Mouse (Mus musculus) CH12.LX (cell line): ENCODE results near the gene Mast3. TPM values are rescaled to one million over a fixed set of nuclear protein-coding genes. Genes with fewer than 3 reads are reported as not detected.

ENCODE experiments used
- DNase-seq: peaks from one replicate; pipeline ENCODE4 v3.0.0-alpha.2; 2013; ENCODE audit errors: extremely low read depth
- H3K27ac ChIP-seq: 2 replicates; pipeline ENCODE4 v1.5.1; 2012; ENCODE audit warnings: low read depth, mild to moderate bottlenecking, control low read depth, moderate library complexity; ENCODE audit not compliant: insufficient read depth
- H3K27me3 ChIP-seq: replicated peaks from 2 replicates; pipeline ENCODE3; 2012; ENCODE audit warnings: inconsistent platforms
- H3K36me3 ChIP-seq, 2 experiments: replicated peaks in 1 of 2; 2 replicates each; pipeline versions ENCODE3 to v1.6.1; 2012; ENCODE audit warnings: inconsistent platforms in 1 of 2, low read length in 1 of 2, mild to moderate bottlenecking in 1 of 2, mixed read lengths in 1 of 2, moderate library complexity in 1 of 2; ENCODE audit not compliant: control insufficient read depth in 1 of 2, insufficient read depth in 1 of 2
- H3K4me1 ChIP-seq, 2 experiments: 2 replicates each; pipeline ENCODE4 v1.6.1; 2012; ENCODE audit warnings: inconsistent platforms in 1 of 2, moderate library complexity in 1 of 2; ENCODE audit not compliant: insufficient read depth in 2 of 2, control insufficient read depth in 1 of 2
- H3K4me2 ChIP-seq: 2 replicates; pipeline ENCODE4 v1.6.1; 2012; ENCODE audit warnings: low read depth, mild to moderate bottlenecking, control low read depth; ENCODE audit not compliant: poor library complexity, insufficient read depth, severe bottlenecking
- H3K4me3 ChIP-seq, 3 experiments: fragments of 150-350 bp in 1 of 3; sonication (generic) in 1 of 3; replicated peaks in 1 of 3; 2 replicates each; pipeline versions ENCODE3 to v1.5.1; 2011 to 2012; ENCODE audit warnings: low read depth in 2 of 3, low read length in 2 of 3, mild to moderate bottlenecking in 2 of 3, moderate library complexity in 2 of 3, control low read depth in 1 of 3, improper control_type of control experiment in 1 of 3, inconsistent platforms in 1 of 3, mixed read lengths in 1 of 3; ENCODE audit not compliant: poor library complexity in 1 of 3
- H3K79me2 ChIP-seq: replicated peaks from 2 replicates; pipeline ENCODE4 v1.6.1; 2012; ENCODE audit warnings: mild to moderate bottlenecking, moderate library complexity; ENCODE audit not compliant: control insufficient read depth, poor library complexity, insufficient read depth, severe bottlenecking; ENCODE audit errors: extremely low read depth
- H3K9ac ChIP-seq: 2 replicates; pipeline ENCODE4 v1.6.1; 2012; ENCODE audit warnings: low read depth, mild to moderate bottlenecking, control low read depth, moderate library complexity; ENCODE audit not compliant: insufficient read depth
- H3K9me3 ChIP-seq: replicated peaks from 2 replicates; pipeline ENCODE3; 2012; ENCODE audit warnings: low read length, inconsistent platforms, mixed read lengths
- CHD1 ChIP-seq: IDR thresholded peaks from 2 replicates; pipeline ENCODE4 v1.6.1; 2012; ENCODE audit warnings: low read depth, low read length, improper control_type of control experiment, inconsistent platforms
- CHD2 ChIP-seq: IDR thresholded peaks from 2 replicates; pipeline ENCODE4 v1.6.1; 2011; ENCODE audit warnings: low read length, improper control_type of control experiment
- E2F4 ChIP-seq: IDR thresholded peaks from 2 replicates; pipeline ENCODE4 v1.6.1; 2011; ENCODE audit warnings: low read depth, low read length, improper control_type of control experiment; ENCODE audit not compliant: insufficient replicate concordance
- ELF1 ChIP-seq: IDR thresholded peaks from 2 replicates; pipeline ENCODE4 v1.6.1; 2014; ENCODE audit warnings: low read depth, mild to moderate bottlenecking, inconsistent platforms, low read length, improper control_type of control experiment
- EP300 ChIP-seq: IDR thresholded peaks from 2 replicates; pipeline ENCODE4 v1.6.1; 2011; ENCODE audit warnings: low read length, improper control_type of control experiment
- GABPA ChIP-seq: IDR thresholded peaks from 2 replicates; pipeline ENCODE4 v1.6.1; 2012; ENCODE audit warnings: low read depth, low read length, improper control_type of control experiment, inconsistent platforms; ENCODE audit not compliant: insufficient replicate concordance
- HCFC1 ChIP-seq: IDR thresholded peaks from 2 replicates; pipeline ENCODE4 v1.6.1; 2012; ENCODE audit warnings: low read depth, mild to moderate bottlenecking, inconsistent platforms, low read length, improper control_type of control experiment
- IRF4 ChIP-seq: IDR thresholded peaks from 2 replicates; pipeline ENCODE4 v1.6.1; 2014; ENCODE audit warnings: low read depth, mild to moderate bottlenecking, inconsistent platforms, low read length, improper control_type of control experiment
- JUN ChIP-seq: IDR thresholded peaks from 2 replicates; pipeline ENCODE4 v1.6.1; 2011; ENCODE audit warnings: low read depth, mild to moderate bottlenecking, low read length, improper control_type of control experiment, moderate library complexity; ENCODE audit not compliant: insufficient read depth
- JUND ChIP-seq: conservative IDR thresholded peaks from 2 replicates; pipeline ENCODE4 v1.6.1; 2011; ENCODE audit warnings: low read depth, low read length, improper control_type of control experiment
- KAT2A ChIP-seq: IDR thresholded peaks from 2 replicates; pipeline ENCODE4 v1.6.1; 2012; ENCODE audit warnings: low read length, improper control_type of control experiment, inconsistent platforms; ENCODE audit not compliant: insufficient replicate concordance
- MAX ChIP-seq: IDR thresholded peaks from 2 replicates; pipeline ENCODE4 v1.6.1; 2011; ENCODE audit warnings: low read length, improper control_type of control experiment
- MAZ ChIP-seq: IDR thresholded peaks from 2 replicates; pipeline ENCODE4 v1.6.1; 2012; ENCODE audit warnings: low read depth, mild to moderate bottlenecking, inconsistent platforms, low read length, improper control_type of control experiment, moderate library complexity
- MEF2A ChIP-seq: IDR thresholded peaks from 2 replicates; pipeline ENCODE4 v1.6.1; 2014; ENCODE audit warnings: low read depth, mild to moderate bottlenecking, inconsistent platforms, low read length, improper control_type of control experiment, borderline replicate concordance
- MXI1 ChIP-seq: IDR thresholded peaks from 2 replicates; pipeline ENCODE4 v1.6.1; 2011; ENCODE audit warnings: mild to moderate bottlenecking, low read depth, low read length, improper control_type of control experiment
- MYC ChIP-seq: IDR thresholded peaks from 2 replicates; pipeline ENCODE4 v1.6.1; 2011; ENCODE audit warnings: low read depth, mild to moderate bottlenecking, improper control_type of control experiment, low read length
- NELFE ChIP-seq: IDR thresholded peaks from 2 replicates; pipeline ENCODE4 v1.6.1; 2011; ENCODE audit warnings: low read depth, low read length, improper control_type of control experiment
- NRF1 ChIP-seq: IDR thresholded peaks from 2 replicates; pipeline ENCODE4 v1.6.1; 2014; ENCODE audit warnings: low read depth, mild to moderate bottlenecking, inconsistent platforms, low read length, improper control_type of control experiment, moderate library complexity
- PAX5 ChIP-seq: IDR thresholded peaks from 2 replicates; pipeline ENCODE4 v1.6.1; 2012; ENCODE audit warnings: low read length, inconsistent platforms, mixed read lengths
- POLR2A ChIP-seq: IDR thresholded peaks from 2 replicates; pipeline ENCODE4 v1.6.1; 2011; ENCODE audit warnings: low read depth, mild to moderate bottlenecking, improper control_type of control experiment, low read length
- POLR2AphosphoS2 ChIP-seq: IDR thresholded peaks from 2 replicates; pipeline ENCODE4 v1.6.1; 2011; ENCODE audit warnings: low read depth, low read length, improper control_type of control experiment
- RCOR1 ChIP-seq: conservative IDR thresholded peaks from 2 replicates; pipeline ENCODE4 v1.6.1; 2012; ENCODE audit warnings: low read depth, mild to moderate bottlenecking, inconsistent platforms, low read length, improper control_type of control experiment
- SIN3A ChIP-seq: IDR thresholded peaks from 2 replicates; pipeline ENCODE4 v1.6.1; 2012; ENCODE audit warnings: low read length, improper control_type of control experiment, inconsistent platforms
- TBP ChIP-seq: conservative IDR thresholded peaks from 2 replicates; pipeline ENCODE4 v1.6.1; 2011; ENCODE audit warnings: low read depth, low read length, improper control_type of control experiment
- TCF12 ChIP-seq: IDR thresholded peaks from 2 replicates; pipeline ENCODE4 v1.6.1; 2014; ENCODE audit warnings: low read depth, mild to moderate bottlenecking, inconsistent platforms, low read length, improper control_type of control experiment
- UBTF ChIP-seq: IDR thresholded peaks from 2 replicates; pipeline ENCODE4 v1.6.1; 2012; ENCODE audit warnings: low read depth, mild to moderate bottlenecking, inconsistent platforms, low read length, improper control_type of control experiment, moderate library complexity
- USF1 ChIP-seq: IDR thresholded peaks from 2 replicates; pipeline ENCODE4 v1.6.1; 2014; ENCODE audit warnings: low read depth, mild to moderate bottlenecking, inconsistent platforms, low read length, improper control_type of control experiment
- ZC3H11A ChIP-seq: IDR thresholded peaks from 2 replicates; pipeline ENCODE4 v1.6.1; 2012; ENCODE audit warnings: low read depth, mild to moderate bottlenecking, inconsistent platforms, low read length, improper control_type of control experiment
- ZMIZ1 ChIP-seq: IDR thresholded peaks from 2 replicates; pipeline ENCODE4 v1.6.1; 2012; ENCODE audit warnings: low read depth, mild to moderate bottlenecking, inconsistent platforms, low read length, improper control_type of control experiment
- dilution Hi-C: fragments of 300-500 bp; cut with MboI; formaldehyde crosslinking; loops from 2 replicates; pipeline ENCODE4 v1.14.3; 2020; ENCODE audit warnings: low sequenced_read_pairs; ENCODE audit not compliant: extremely low pct_unique_long_range_greater_than_20kb, extremely low pct_ligation_motif_present
- in situ Hi-C: fragments of 300-500 bp; cut with MboI; formaldehyde crosslinking; loops from 3 replicates; pipeline ENCODE4 v1.14.3; 2019; ENCODE audit warnings: low sequenced_read_pairs, low pct_ligation_motif_present, low pct_unique_long_range_greater_than_20kb, mixed read lengths
- polyA plus RNA-seq: library from polyadenylated mRNA; unstranded; fragments of >175 nt; gene quantifications from 2 replicates; pipeline ENCODE4 v1.2.1, GENCODE M21; 2012; ENCODE audit warnings: low read depth; ENCODE audit not compliant: insufficient read length
- total RNA-seq, 2 experiments: library from RNA; depleted of rRNA; stranded (reverse); fragments of 300-350 nt in 1 of 2; fragments of >200 nt in 1 of 2; gene quantifications; 2 replicates each; pipeline ENCODE4 v1.2.3; 2012 to 2014

Mast3 gene
- total and polyA plus RNA-seq, 3 experiments: 7.0 to 23.4 (median 11.6) TPM

- dilution Hi-C loops (no loop called here), in situ Hi-C loops (loop anchor here (5.0 kb wide), 1 partner anchor 80 kb away; no protein-coding TSS in a partner anchor)
- H3K79me2 ChIP-seq: no peaks in the 10 kb centered on the region
- peaks cover 8 to 52% of the 10 kb centered on the region in 2 experiments for H3K4me1 ChIP-seq
- no peak overlapping the region for H3K4me2 ChIP-seq
- no peak overlapping the region for H3K9ac ChIP-seq
- no peaks in the 10 kb centered on the region for H3K27me3 ChIP-seq
- no peak overlapping the region for H3K27ac ChIP-seq
- peaks cover 23 to 51% of the 10 kb centered on the region in 2 experiments for H3K36me3 ChIP-seq
- no peak overlapping the region for H3K4me3 ChIP-seq
- DNase-seq: no peak
- H3K9me3 ChIP-seq: no peaks in the 10 kb centered on the region
- TF ChIP-seq TBP (no peak), ZMIZ1 (no peak), POLR2AphosphoS2 (no peak), MAZ (no peak), POLR2A (no peak), JUN (no peak), NELFE (no peak), CHD1 (no peak), RCOR1 (no peak), GABPA (no peak), ELF1 (no peak), MXI1 (no peak), MEF2A (no peak), EP300 (no peak), MYC (no peak), NRF1 (no peak), UBTF (no peak)
- TF ChIP-seq, all 38 proteins: peak for 0
These were observed 42.7 kb downstream of the Mast3 start for GRCm38 (mm10) chr8:70762118-70762517.

GRCm38 (mm10) chr8:70760775-70761406 is 44.0 kb downstream of the Mast3 start, which contains the start of gene Mpv17l2:
Gene Mpv17l2, minus strand, starts transcription at chr8:70760946.
- peak; percentile 99 for DNase-seq
- Histone ChIP-seq H3K4me3 (peak within 1 kb of the TSS; percentile 72 to 87 (median 73)), H3K4me1 (peaks cover 8 to 50% of the 10 kb centered on the region in 2 experiments), H3K27me3 (no peaks in the 10 kb centered on the region), H3K27ac (peak within 1 kb of the TSS; percentile 27; the same call in 1 of the 2 replicates), H3K9me3 (no peaks in the 10 kb centered on the region), H3K36me3 (peaks cover 31 to 62% of the 10 kb centered on the region in 2 experiments), H3K4me2 (peak within 1 kb of the TSS; percentile 58), H3K9ac (peak within 1 kb of the TSS; percentile 77), H3K79me2 (no peaks in the 10 kb centered on the region)
- dilution Hi-C loops (no loop called here), in situ Hi-C loops (loop anchor here (5.0 kb wide), 1 partner anchor 81 kb away; no protein-coding TSS in a partner anchor)
- TF ChIP-seq RCOR1 (0 out of 2 replicates have a peak, but pooled peaks have one; percentile 38), MYC (peak; percentile 76; the same call in 1 of the 2 replicates), POLR2A (peak; percentile 60; the same call in 1 of the 2 replicates), KAT2A (peak; percentile 63; the same call in 1 of the 2 replicates), MAZ (peak; percentile 72), USF1 (peak; percentile 54), E2F4 (peak; percentile 46; the same call in 1 of the 2 replicates), ELF1 (peak; percentile 99), TBP (0 out of 2 replicates have a peak, but pooled peaks have one; percentile 36), HCFC1 (peak; percentile 69), ZC3H11A (no peak), IRF4 (peak; percentile 45), NELFE (peak; percentile 37; the same call in 1 of the 2 replicates), CHD2 (peak; percentile 96), PAX5 (no peak), MXI1 (peak; percentile 67), MAX (peak; percentile 91), TCF12 (peak; percentile 61; the same call in 1 of the 2 replicates), JUND (no peak), NRF1 (peak; percentile 65; the same call in 1 of the 2 replicates), SIN3A (peak; percentile 81), EP300 (no peak), MEF2A (peak; percentile 50; the same call in 1 of the 2 replicates)
